Mouse (Mus musculus) myocyte (in vitro differentiated cells): ENCODE results near the gene Fermt3. TPM values are rescaled to one million over a fixed set of nuclear protein-coding genes. Genes with fewer than 3 reads are reported as not detected.

Experiments used
- H3K27me3 ChIP-seq: one replicate; pipeline ENCODE4 v1.6.1; 2011; ENCODE audit not compliant: control insufficient read depth, insufficient read depth, insufficient read length
- H3K36me3 ChIP-seq: one replicate; pipeline ENCODE4 v1.6.1; 2011; ENCODE audit not compliant: control insufficient read depth, insufficient read depth
- H3K4me2 ChIP-seq: one replicate; pipeline ENCODE4 v1.6.1; 2011; ENCODE audit warnings: low read depth, control low read depth
- H3K4me3 ChIP-seq: one replicate; pipeline ENCODE4 v1.5.1; 2011; ENCODE audit warnings: mild to moderate bottlenecking, control low read depth, moderate library complexity
- H3K79me2 ChIP-seq: one replicate; pipeline ENCODE4 v1.6.1; 2011; ENCODE audit not compliant: control insufficient read depth, insufficient read depth
- H3ac ChIP-seq: one replicate; pipeline ENCODE4 v1.6.1; 2011; ENCODE audit not compliant: control insufficient read depth, insufficient read length
- CEBPB ChIP-seq: IDR thresholded peaks from 2 replicates; pipeline ENCODE4 v1.6.1; 2011; ENCODE audit warnings: mild to moderate bottlenecking, moderate library complexity; ENCODE audit not compliant: poor library complexity, insufficient read depth, severe bottlenecking
- E2F4 ChIP-seq: IDR thresholded peaks from one replicate; pipeline ENCODE4 v1.6.1; 2011; ENCODE audit warnings: mild to moderate bottlenecking, control low read depth, moderate library complexity; ENCODE audit not compliant: insufficient read depth
- MAX ChIP-seq: IDR thresholded peaks from one replicate; pipeline ENCODE4 v1.6.1; 2011; ENCODE audit warnings: low read depth, mild to moderate bottlenecking, control low read depth
- MYOD1 ChIP-seq, 3 experiments: IDR thresholded peaks; one replicate each; pipeline ENCODE4 v1.6.1; 2011; ENCODE audit warnings: control low read depth in 2 of 3, low read depth in 2 of 3, mild to moderate bottlenecking in 2 of 3, moderate library complexity in 1 of 3; ENCODE audit not compliant: insufficient read length in 2 of 3, control insufficient read depth in 1 of 3
- MYOG ChIP-seq, 3 experiments: IDR thresholded peaks; one replicate each; pipeline ENCODE4 v1.6.1; 2011; ENCODE audit warnings: control low read depth in 2 of 3, low read depth in 2 of 3, mild to moderate bottlenecking in 2 of 3; ENCODE audit not compliant: insufficient read length in 2 of 3, control insufficient read depth in 1 of 3, insufficient read depth in 1 of 3
- POLR2A ChIP-seq: IDR thresholded peaks from one replicate; pipeline ENCODE4 v1.6.1; 2011; ENCODE audit warnings: low read depth, mild to moderate bottlenecking, control low read depth, moderate library complexity; ENCODE audit not compliant: insufficient read length
- POLR2AphosphoS2 ChIP-seq: IDR thresholded peaks from one replicate; pipeline ENCODE4 v1.6.1; 2011; ENCODE audit warnings: low read depth, control low read depth; ENCODE audit not compliant: insufficient read length
- REST ChIP-seq: IDR thresholded peaks from one replicate; pipeline ENCODE4 v1.6.1; 2011; ENCODE audit warnings: mild to moderate bottlenecking, control low read depth, moderate library complexity; ENCODE audit not compliant: insufficient read depth, insufficient read length
- SRF ChIP-seq: IDR thresholded peaks from one replicate; pipeline ENCODE4 v1.6.1; 2011; ENCODE audit warnings: low read depth; ENCODE audit not compliant: control insufficient read depth, insufficient read length
- TCF12 ChIP-seq: IDR thresholded peaks from one replicate; pipeline ENCODE4 v1.6.1; 2011; ENCODE audit warnings: mild to moderate bottlenecking, control low read depth; ENCODE audit not compliant: poor library complexity, insufficient read depth, severe bottlenecking
- TCF3 ChIP-seq: IDR thresholded peaks from one replicate; pipeline ENCODE4 v1.6.1; 2011; ENCODE audit warnings: low read depth, control low read depth; ENCODE audit not compliant: insufficient read length
- USF1 ChIP-seq: IDR thresholded peaks from one replicate; pipeline ENCODE4 v1.6.1; 2011; ENCODE audit warnings: low read depth, mild to moderate bottlenecking, control low read depth, moderate library complexity
- polyA plus RNA-seq: library from polyadenylated mRNA; unstranded; fragments of >200 nt; fragmentation: generic; extraction: Trizol; gene quantifications from one replicate; pipeline ENCODE4 v1.2.1, GENCODE M21; 2012; ENCODE audit warnings: missing spikeins

Gene Fermt3
- polyA plus RNA-seq, 1 experiment, result 0.34 TPM

DNA sequence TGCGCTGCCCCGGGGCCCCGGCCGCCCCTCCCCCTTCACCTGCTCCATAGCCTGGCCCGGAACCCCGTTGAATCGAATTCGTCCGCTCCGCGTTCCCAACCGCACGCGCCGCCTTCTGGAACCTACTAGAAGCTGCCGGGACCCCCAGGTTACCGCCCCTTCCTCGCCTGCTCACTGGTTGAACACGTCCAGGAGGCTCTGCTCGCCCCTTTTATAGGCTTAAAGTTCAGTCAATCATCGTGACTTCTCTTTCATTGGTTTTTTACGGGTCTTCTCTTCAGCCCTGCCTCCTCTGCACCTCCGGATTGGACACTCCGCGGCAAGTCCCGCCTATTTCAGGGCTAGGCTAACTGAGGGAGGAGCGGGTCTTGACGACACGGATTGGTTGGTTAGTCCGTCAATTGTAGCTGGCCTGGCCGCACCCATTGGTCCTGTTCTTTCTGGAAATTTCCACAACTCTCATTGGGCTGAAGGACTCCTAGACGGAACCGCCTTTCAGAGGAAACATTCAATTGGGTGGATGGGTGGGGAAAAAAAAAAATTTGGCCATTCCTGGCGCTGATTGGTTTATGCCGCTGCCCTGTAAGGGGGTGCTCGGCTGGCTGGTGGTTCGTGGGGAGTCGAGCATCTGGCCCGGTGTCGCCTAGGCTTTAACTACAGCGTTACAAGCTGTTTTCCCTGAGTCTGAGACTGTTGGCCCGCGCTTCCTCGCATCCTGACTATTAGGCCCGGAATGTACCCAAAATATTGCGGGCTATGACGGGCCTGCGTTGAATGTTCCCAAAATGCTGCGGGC is 20.8 kb upstream of the Fermt3 start, which contains the start of gene Stip1:
TSS of gene Stip1 (minus strand) at position 127 of the 796 bp plus-strand sequence.
- Histone ChIP-seq H3K27me3 (no peaks in the 10 kb centered on the region), H3K36me3 (peaks cover 9% of the 10 kb centered on the region), H3ac (peak within 1 kb of the TSS; percentile 56), H3K4me3 (peak within 1 kb of the TSS; percentile 58), H3K4me2 (peak within 1 kb of the TSS; percentile 91), H3K79me2 (peaks cover 42% of the 10 kb centered on the region)
- no peak for TF ChIP-seq E2F4
- no peak for TF ChIP-seq USF1
- peak; percentile 93 for TF ChIP-seq POLR2AphosphoS2
- no peak for TF ChIP-seq CEBPB
- TF ChIP-seq MYOD1 (IDR thresholded peaks at IDR 0.05; ENCODE audit: control insufficient read depth in 1 of 3, insufficient read length in 2 of 3, low read depth in 2 of 3), result peak in 1 of 3 experiments; percentile 13
- TF ChIP-seq MYOG (IDR thresholded peaks at IDR 0.05; ENCODE audit: control insufficient read depth in 1 of 3, insufficient read depth in 1 of 3, insufficient read length in 2 of 3, low read depth in 2 of 3), result no peak
- peak; percentile 75 for TF ChIP-seq SRF
- TF ChIP-seq TCF12, result no peak
- TF ChIP-seq TCF3, result no peak
- TF ChIP-seq REST, result no peak
- no peak for TF ChIP-seq MAX
- peak; percentile 87 for TF ChIP-seq POLR2A

DNA sequence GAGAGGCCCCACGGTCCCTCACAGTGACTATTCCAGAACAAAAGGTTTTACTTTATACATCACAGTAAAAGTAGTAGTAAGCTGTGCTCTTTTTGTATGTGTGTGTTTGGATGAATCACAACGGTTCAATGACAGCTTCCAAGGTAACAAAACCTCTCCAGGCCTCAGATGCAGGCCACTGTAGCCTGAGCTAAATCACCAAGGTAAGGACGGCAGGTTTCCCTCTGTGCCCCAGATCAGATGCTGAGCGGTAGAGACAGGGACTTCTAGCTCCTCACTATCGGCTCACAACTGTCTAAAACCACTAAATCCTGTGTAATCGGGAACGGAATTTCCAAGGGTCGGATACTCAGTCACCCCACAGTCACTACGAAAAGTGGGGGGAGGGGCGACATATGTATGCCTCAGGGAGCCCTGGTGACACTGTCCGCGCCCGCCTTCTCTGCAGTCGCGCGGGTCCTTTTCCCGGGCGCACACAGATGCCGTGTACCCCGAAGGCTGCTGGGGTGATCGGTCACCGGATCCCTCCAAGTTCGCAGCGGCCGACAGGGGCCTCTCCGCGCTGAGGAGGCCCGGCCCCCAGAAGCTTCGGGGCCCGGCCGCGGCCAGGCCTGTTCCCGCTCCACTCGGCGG is 19.9 kb upstream of the Fermt3 start:
- TF ChIP-seq MYOD1 (IDR thresholded peaks at IDR 0.05; ENCODE audit: control insufficient read depth in 1 of 3, insufficient read length in 2 of 3, low read depth in 2 of 3) (no peak), MAX (no peak)
- Histone ChIP-seq H3ac (peak overlapping the region; percentile 56), H3K79me2 (peaks cover 42% of the 10 kb centered on the region), H3K27me3 (no peaks in the 10 kb centered on the region), H3K4me3 (peak overlapping the region; percentile 58), H3K4me2 (peak overlapping the region; percentile 91), H3K36me3 (peaks cover 17% of the 10 kb centered on the region)

DNA sequence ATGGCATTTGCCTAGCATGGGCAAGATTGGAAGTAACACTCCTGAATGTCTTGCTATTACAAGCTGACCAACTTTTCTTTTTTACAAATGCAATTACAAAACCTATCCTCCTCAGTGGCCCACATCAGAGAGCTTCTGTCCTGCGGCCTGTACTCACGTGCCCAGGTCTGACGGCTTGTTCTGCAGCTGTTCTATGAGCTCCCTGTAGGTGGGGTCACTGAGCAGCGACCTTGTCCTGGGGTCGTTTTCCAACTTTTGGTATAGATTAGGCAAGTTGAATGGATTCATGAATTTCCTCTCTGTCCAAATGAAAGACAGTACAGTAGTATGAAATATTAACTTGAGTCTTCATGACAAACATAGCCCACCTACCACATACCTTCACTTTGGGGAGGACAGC is 14.7 kb upstream of the Fermt3 start:
- Histone ChIP-seq H3K36me3 (peaks cover 61% of the 10 kb centered on the region), H3K4me2 (no peak overlapping the region), H3ac (no peak overlapping the region), H3K27me3 (no peaks in the 10 kb centered on the region), H3K4me3 (no peak overlapping the region), H3K79me2 (peaks cover 41% of the 10 kb centered on the region)
- TF ChIP-seq USF1, result no peak
- no peak for TF ChIP-seq MAX
- no peak for TF ChIP-seq E2F4
- no peak for TF ChIP-seq TCF3
- no peak for TF ChIP-seq MYOD1 (IDR thresholded peaks at IDR 0.05; ENCODE audit: control insufficient read depth in 1 of 3, insufficient read length in 2 of 3, low read depth in 2 of 3)
- no peak for TF ChIP-seq CEBPB
- no peak for TF ChIP-seq MYOG (IDR thresholded peaks at IDR 0.05; ENCODE audit: control insufficient read depth in 1 of 3, insufficient read depth in 1 of 3, insufficient read length in 2 of 3, low read depth in 2 of 3)
- no peak for TF ChIP-seq REST
- TF ChIP-seq POLR2A, result no peak
- TF ChIP-seq POLR2AphosphoS2, result no peak
- no peak for TF ChIP-seq TCF12
- TF ChIP-seq SRF, result no peak

DNA sequence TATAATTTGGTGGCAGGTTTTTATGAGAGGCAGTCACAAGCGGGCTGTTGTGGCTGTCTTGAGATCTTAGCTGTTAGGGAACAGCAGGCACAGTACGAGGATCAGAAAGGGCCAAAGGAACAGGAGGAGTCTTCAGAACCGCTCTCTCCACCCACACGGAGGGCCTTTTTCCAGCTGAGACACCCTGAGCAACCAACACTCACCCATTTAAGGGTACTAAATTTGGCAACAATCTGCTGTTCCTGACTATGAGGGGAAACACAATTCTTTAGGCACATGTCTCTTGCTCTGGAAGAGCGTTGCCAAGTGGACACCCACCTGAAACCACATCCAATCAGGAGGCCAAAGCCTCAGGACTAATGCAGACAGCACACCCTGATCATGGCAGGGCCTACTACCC is 10.3 kb upstream of the Fermt3 start:
- Histone ChIP-seq H3K4me3 (no peak overlapping the region), H3K36me3 (peaks cover 77% of the 10 kb centered on the region), H3ac (no peak overlapping the region), H3K79me2 (peaks cover 4% of the 10 kb centered on the region), H3K4me2 (no peak overlapping the region), H3K27me3 (no peaks in the 10 kb centered on the region)
- TF ChIP-seq SRF (no peak), TCF3 (no peak), MAX (no peak), E2F4 (no peak), TCF12 (no peak)

DNA sequence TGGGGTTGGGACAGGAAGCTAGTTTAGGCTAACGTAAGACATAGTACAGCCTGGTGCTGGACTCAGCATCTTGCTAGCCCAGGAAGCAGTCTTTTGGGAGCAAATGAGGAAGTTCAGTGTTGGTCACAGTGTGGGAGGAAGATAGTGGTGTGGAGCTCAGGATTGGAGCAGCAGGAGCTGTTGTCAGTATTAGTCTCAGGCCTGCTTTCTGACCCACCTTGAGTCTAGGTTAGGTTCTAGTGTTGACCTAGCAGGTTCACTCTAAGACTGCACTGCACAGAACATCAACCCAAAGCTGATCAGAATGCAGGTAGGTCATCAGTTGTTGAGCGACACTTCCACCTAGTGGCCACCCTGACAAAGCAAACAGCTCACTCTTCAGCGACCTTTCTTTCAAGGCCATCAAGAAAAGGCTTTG is 964 bp upstream of the Fermt3 start:
- no peak overlapping the region for H3K4me3 ChIP-seq
- TF ChIP-seq REST (no peak), SRF (no peak), MYOG (IDR thresholded peaks at IDR 0.05; ENCODE audit: control insufficient read depth in 1 of 3, insufficient read depth in 1 of 3, insufficient read length in 2 of 3, low read depth in 2 of 3) (no peak), E2F4 (no peak), MYOD1 (IDR thresholded peaks at IDR 0.05; ENCODE audit: control insufficient read depth in 1 of 3, insufficient read length in 2 of 3, low read depth in 2 of 3) (no peak), CEBPB (no peak), TCF12 (no peak), POLR2A (no peak), USF1 (no peak), MAX (no peak), TCF3 (no peak), POLR2AphosphoS2 (no peak)
- no peak overlapping the region for H3K4me2 ChIP-seq
- no peaks in the 10 kb centered on the region for H3K79me2 ChIP-seq
- peaks cover 48% of the 10 kb centered on the region for H3K36me3 ChIP-seq
- H3K27me3 ChIP-seq, result no peaks in the 10 kb centered on the region
- H3ac ChIP-seq, result no peak overlapping the region
